Mouse (Mus musculus) CH12.LX (cell line): Measurements from ENCODE around the gene Sh3rf1. TPM values are rescaled to one million over a fixed set of nuclear protein-coding genes. Genes with fewer than 3 reads are reported as not detected.

Experiments used
- DNase-seq: peaks from one replicate; pipeline ENCODE4 v3.0.0-alpha.2; 2013; ENCODE audit errors: extremely low read depth
- H3K27ac ChIP-seq: 2 replicates; pipeline ENCODE4 v1.5.1; 2012; ENCODE audit warnings: low read depth, mild to moderate bottlenecking, control low read depth, moderate library complexity; ENCODE audit not compliant: insufficient read depth
- H3K27me3 ChIP-seq: replicated peaks from 2 replicates; pipeline ENCODE3; 2012; ENCODE audit warnings: inconsistent platforms
- H3K36me3 ChIP-seq, 2 experiments: replicated peaks in 1 of 2; 2 replicates each; pipeline versions ENCODE3 to v1.6.1; 2012; ENCODE audit warnings: inconsistent platforms in 1 of 2, low read length in 1 of 2, mild to moderate bottlenecking in 1 of 2, mixed read lengths in 1 of 2, moderate library complexity in 1 of 2; ENCODE audit not compliant: control insufficient read depth in 1 of 2, insufficient read depth in 1 of 2
- H3K4me1 ChIP-seq, 2 experiments: 2 replicates each; pipeline ENCODE4 v1.6.1; 2012; ENCODE audit warnings: inconsistent platforms in 1 of 2, moderate library complexity in 1 of 2; ENCODE audit not compliant: insufficient read depth in 2 of 2, control insufficient read depth in 1 of 2
- H3K4me2 ChIP-seq: 2 replicates; pipeline ENCODE4 v1.6.1; 2012; ENCODE audit warnings: low read depth, mild to moderate bottlenecking, control low read depth; ENCODE audit not compliant: poor library complexity, insufficient read depth, severe bottlenecking
- H3K4me3 ChIP-seq, 3 experiments: fragments of 150-350 bp in 1 of 3; sonication (generic) in 1 of 3; replicated peaks in 1 of 3; 2 replicates each; pipeline versions ENCODE3 to v1.5.1; 2011 to 2012; ENCODE audit warnings: low read depth in 2 of 3, low read length in 2 of 3, mild to moderate bottlenecking in 2 of 3, moderate library complexity in 2 of 3, control low read depth in 1 of 3, improper control_type of control experiment in 1 of 3, inconsistent platforms in 1 of 3, mixed read lengths in 1 of 3; ENCODE audit not compliant: poor library complexity in 1 of 3
- H3K79me2 ChIP-seq: replicated peaks from 2 replicates; pipeline ENCODE4 v1.6.1; 2012; ENCODE audit warnings: mild to moderate bottlenecking, moderate library complexity; ENCODE audit not compliant: control insufficient read depth, poor library complexity, insufficient read depth, severe bottlenecking; ENCODE audit errors: extremely low read depth
- H3K9ac ChIP-seq: 2 replicates; pipeline ENCODE4 v1.6.1; 2012; ENCODE audit warnings: low read depth, mild to moderate bottlenecking, control low read depth, moderate library complexity; ENCODE audit not compliant: insufficient read depth
- H3K9me3 ChIP-seq: replicated peaks from 2 replicates; pipeline ENCODE3; 2012; ENCODE audit warnings: low read length, inconsistent platforms, mixed read lengths
- BHLHE40 ChIP-seq: IDR thresholded peaks from 2 replicates; pipeline ENCODE4 v1.6.1; 2011; ENCODE audit warnings: mild to moderate bottlenecking, low read depth, low read length, improper control_type of control experiment
- CTCF ChIP-seq, 2 experiments: IDR thresholded peaks in 1 of 2; conservative IDR thresholded peaks in 1 of 2; 2 replicates each; pipeline ENCODE4 v1.5.1; 2011 to 2012; ENCODE audit warnings: low read depth in 2 of 2, low read length in 2 of 2, improper control_type of control experiment in 1 of 2, inconsistent platforms in 1 of 2, mild to moderate bottlenecking in 1 of 2, moderate library complexity in 1 of 2
- E2F4 ChIP-seq: IDR thresholded peaks from 2 replicates; pipeline ENCODE4 v1.6.1; 2011; ENCODE audit warnings: low read depth, low read length, improper control_type of control experiment; ENCODE audit not compliant: insufficient replicate concordance
- ELF1 ChIP-seq: IDR thresholded peaks from 2 replicates; pipeline ENCODE4 v1.6.1; 2014; ENCODE audit warnings: low read depth, mild to moderate bottlenecking, inconsistent platforms, low read length, improper control_type of control experiment
- EP300 ChIP-seq: IDR thresholded peaks from 2 replicates; pipeline ENCODE4 v1.6.1; 2011; ENCODE audit warnings: low read length, improper control_type of control experiment
- ETS1 ChIP-seq: conservative IDR thresholded peaks from 2 replicates; pipeline ENCODE4 v1.6.1; 2012; ENCODE audit warnings: low read depth, mild to moderate bottlenecking, inconsistent platforms, low read length, improper control_type of control experiment, moderate library complexity
- GABPA ChIP-seq: IDR thresholded peaks from 2 replicates; pipeline ENCODE4 v1.6.1; 2012; ENCODE audit warnings: low read depth, low read length, improper control_type of control experiment, inconsistent platforms; ENCODE audit not compliant: insufficient replicate concordance
- HCFC1 ChIP-seq: IDR thresholded peaks from 2 replicates; pipeline ENCODE4 v1.6.1; 2012; ENCODE audit warnings: low read depth, mild to moderate bottlenecking, inconsistent platforms, low read length, improper control_type of control experiment
- IRF4 ChIP-seq: IDR thresholded peaks from 2 replicates; pipeline ENCODE4 v1.6.1; 2014; ENCODE audit warnings: low read depth, mild to moderate bottlenecking, inconsistent platforms, low read length, improper control_type of control experiment
- JUN ChIP-seq: IDR thresholded peaks from 2 replicates; pipeline ENCODE4 v1.6.1; 2011; ENCODE audit warnings: low read depth, mild to moderate bottlenecking, low read length, improper control_type of control experiment, moderate library complexity; ENCODE audit not compliant: insufficient read depth
- JUND ChIP-seq: conservative IDR thresholded peaks from 2 replicates; pipeline ENCODE4 v1.6.1; 2011; ENCODE audit warnings: low read depth, low read length, improper control_type of control experiment
- MEF2A ChIP-seq: IDR thresholded peaks from 2 replicates; pipeline ENCODE4 v1.6.1; 2014; ENCODE audit warnings: low read depth, mild to moderate bottlenecking, inconsistent platforms, low read length, improper control_type of control experiment, borderline replicate concordance
- MXI1 ChIP-seq: IDR thresholded peaks from 2 replicates; pipeline ENCODE4 v1.6.1; 2011; ENCODE audit warnings: mild to moderate bottlenecking, low read depth, low read length, improper control_type of control experiment
- MYC ChIP-seq: IDR thresholded peaks from 2 replicates; pipeline ENCODE4 v1.6.1; 2011; ENCODE audit warnings: low read depth, mild to moderate bottlenecking, improper control_type of control experiment, low read length
- NELFE ChIP-seq: IDR thresholded peaks from 2 replicates; pipeline ENCODE4 v1.6.1; 2011; ENCODE audit warnings: low read depth, low read length, improper control_type of control experiment
- POLR2AphosphoS2 ChIP-seq: IDR thresholded peaks from 2 replicates; pipeline ENCODE4 v1.6.1; 2011; ENCODE audit warnings: low read depth, low read length, improper control_type of control experiment
- SIN3A ChIP-seq: IDR thresholded peaks from 2 replicates; pipeline ENCODE4 v1.6.1; 2012; ENCODE audit warnings: low read length, improper control_type of control experiment, inconsistent platforms
- TBP ChIP-seq: conservative IDR thresholded peaks from 2 replicates; pipeline ENCODE4 v1.6.1; 2011; ENCODE audit warnings: low read depth, low read length, improper control_type of control experiment
- UBTF ChIP-seq: IDR thresholded peaks from 2 replicates; pipeline ENCODE4 v1.6.1; 2012; ENCODE audit warnings: low read depth, mild to moderate bottlenecking, inconsistent platforms, low read length, improper control_type of control experiment, moderate library complexity
- USF2 ChIP-seq: conservative IDR thresholded peaks from 2 replicates; pipeline ENCODE4 v1.6.1; 2011; ENCODE audit warnings: low read depth, low read length, improper control_type of control experiment
- ZMIZ1 ChIP-seq: IDR thresholded peaks from 2 replicates; pipeline ENCODE4 v1.6.1; 2012; ENCODE audit warnings: low read depth, mild to moderate bottlenecking, inconsistent platforms, low read length, improper control_type of control experiment
- ZNF384 ChIP-seq: IDR thresholded peaks from 2 replicates; pipeline ENCODE4 v1.6.1; 2012; ENCODE audit warnings: low read depth, low read length, improper control_type of control experiment, inconsistent platforms
- dilution Hi-C: fragments of 300-500 bp; cut with MboI; formaldehyde crosslinking; loops from 2 replicates; pipeline ENCODE4 v1.14.3; 2020; ENCODE audit warnings: low sequenced_read_pairs; ENCODE audit not compliant: extremely low pct_unique_long_range_greater_than_20kb, extremely low pct_ligation_motif_present
- in situ Hi-C: fragments of 300-500 bp; cut with MboI; formaldehyde crosslinking; loops from 3 replicates; pipeline ENCODE4 v1.14.3; 2019; ENCODE audit warnings: low sequenced_read_pairs, low pct_ligation_motif_present, low pct_unique_long_range_greater_than_20kb, mixed read lengths
- polyA plus RNA-seq: library from polyadenylated mRNA; unstranded; fragments of >175 nt; gene quantifications from 2 replicates; pipeline ENCODE4 v1.2.1, GENCODE M21; 2012; ENCODE audit warnings: low read depth; ENCODE audit not compliant: insufficient read length
- total RNA-seq, 2 experiments: library from RNA; depleted of rRNA; stranded (reverse); fragments of 300-350 nt in 1 of 2; fragments of >200 nt in 1 of 2; gene quantifications; 2 replicates each; pipeline ENCODE4 v1.2.3; 2012 to 2014

The Sh3rf1 gene
- total and polyA plus RNA-seq, 3 experiments: 6.0 to 16.8 (median 10.6) TPM

- dilution Hi-C loops: no loop called here
- H3K36me3 ChIP-seq: no peaks in the 10 kb centered on the region
- no peak overlapping the region for H3K27ac ChIP-seq
- no peak overlapping the region for H3K4me2 ChIP-seq
- no peak for TF ChIP-seq IRF4
- no peak for TF ChIP-seq USF2
- TF ChIP-seq HCFC1: no peak
- no peak for TF ChIP-seq POLR2AphosphoS2
- no peak for TF ChIP-seq SIN3A
- TF ChIP-seq BHLHE40: no peak
- TF ChIP-seq CTCF (conservative IDR thresholded peaks at IDR 0.05 in 1 of 2, IDR thresholded peaks at IDR 0.05 in 1 of 2; ENCODE audit: low read depth in 2 of 2, low read length in 2 of 2): no peak
- TF ChIP-seq NELFE: no peak
- no peak for TF ChIP-seq GABPA
- TF ChIP-seq JUN: no peak
- no peak for TF ChIP-seq EP300
- TF ChIP-seq UBTF: no peak
- no peak for TF ChIP-seq ELF1
- no peak for TF ChIP-seq JUND
- no peak for TF ChIP-seq ETS1
- no peak for TF ChIP-seq MYC
- TF ChIP-seq ZMIZ1: no peak
- TF ChIP-seq ZNF384: no peak
- H3K9ac ChIP-seq: no peak overlapping the region
- no peaks in the 10 kb centered on the region for H3K4me1 ChIP-seq
- no peaks in the 10 kb centered on the region for H3K27me3 ChIP-seq
- no peak for DNase-seq
- in situ Hi-C loops: no loop called here
- H3K79me2 ChIP-seq: no peaks in the 10 kb centered on the region
- H3K4me3 ChIP-seq: no peak overlapping the region
- H3K9me3 ChIP-seq: peaks cover 18% of the 10 kb centered on the region
Measured at GRCm38 (mm10) chr8:61442988-61443387, 219.3 kb downstream of the Sh3rf1 start.

GRCm38 (mm10) chr8:61444358-61444757 is 220.7 kb downstream of the Sh3rf1 start:
- H3K36me3 ChIP-seq: no peaks in the 10 kb centered on the region
- no peaks in the 10 kb centered on the region for H3K27me3 ChIP-seq
- dilution Hi-C loops: no loop called here
- no peak overlapping the region for H3K27ac ChIP-seq
- H3K4me2 ChIP-seq: no peak overlapping the region
- H3K79me2 ChIP-seq: no peaks in the 10 kb centered on the region
- peaks cover 0 to 6% of the 10 kb centered on the region in 2 experiments; a peak in 1 of 4 replicates for H3K4me1 ChIP-seq
- in situ Hi-C loops: no loop called here
- H3K4me3 ChIP-seq: no peak overlapping the region
- no peak overlapping the region for H3K9ac ChIP-seq
- peaks cover 14% of the 10 kb centered on the region for H3K9me3 ChIP-seq
- TF ChIP-seq E2F4: no peak
- TF ChIP-seq CTCF (conservative IDR thresholded peaks at IDR 0.05 in 1 of 2, IDR thresholded peaks at IDR 0.05 in 1 of 2; ENCODE audit: low read depth in 2 of 2, low read length in 2 of 2): no peak
- TF ChIP-seq TBP: no peak
- TF ChIP-seq ETS1: no peak
- TF ChIP-seq ZMIZ1: no peak
- no peak for TF ChIP-seq MEF2A
- TF ChIP-seq MXI1: no peak
- no peak for DNase-seq

Other genes with a start within 250 kb of the Sh3rf1 start
- 23.3 and 29.2 TPM in 2 replicates for gene Clcn3, start 240.6 kb upstream of the Sh3rf1 start, total RNA-seq (2012; rRNA removed)
- gene Clcn3, start 240.6 kb upstream of the Sh3rf1 start, total RNA-seq (2014; rRNA removed): 37.3 and 39.3 TPM in 2 replicates
- 18.7 and 21.9 TPM in 2 replicates for gene Clcn3, start 240.6 kb upstream of the Sh3rf1 start, polyA plus RNA-seq
- gene Nek1, start 230.7 kb upstream of the Sh3rf1 start, total RNA-seq (2012; rRNA removed): 6.5 and 7.7 TPM in 2 replicates
- 8.2 and 9.2 TPM in 2 replicates for gene Nek1, start 230.7 kb upstream of the Sh3rf1 start, total RNA-seq (2014; rRNA removed)
- gene Nek1, start 230.7 kb upstream of the Sh3rf1 start, polyA plus RNA-seq: 9.1 TPM in 2 replicates